Mouse (Mus musculus) CH12.LX (cell line): ENCODE results near the gene Dnm3. TPM values are rescaled to one million over a fixed set of nuclear protein-coding genes. Genes with fewer than 3 reads are reported as not detected.
A peak's percentile ranks its signal among the peaks of the same experiment; 100 is the strongest.

Experiments
- DNase-seq: peaks from one replicate; pipeline ENCODE4 v3.0.0-alpha.2; 2013; ENCODE audit errors: extremely low read depth
- H3K27ac ChIP-seq: 2 replicates; pipeline ENCODE4 v1.5.1; 2012; ENCODE audit warnings: low read depth, mild to moderate bottlenecking, control low read depth, moderate library complexity; ENCODE audit not compliant: insufficient read depth
- H3K27me3 ChIP-seq: replicated peaks from 2 replicates; pipeline ENCODE3; 2012; ENCODE audit warnings: inconsistent platforms
- H3K36me3 ChIP-seq, 2 experiments: replicated peaks in 1 of 2; 2 replicates each; pipeline versions ENCODE3 to v1.6.1; 2012; ENCODE audit warnings: inconsistent platforms in 1 of 2, low read length in 1 of 2, mild to moderate bottlenecking in 1 of 2, mixed read lengths in 1 of 2, moderate library complexity in 1 of 2; ENCODE audit not compliant: control insufficient read depth in 1 of 2, insufficient read depth in 1 of 2
- H3K4me1 ChIP-seq, 2 experiments: 2 replicates each; pipeline ENCODE4 v1.6.1; 2012; ENCODE audit warnings: inconsistent platforms in 1 of 2, moderate library complexity in 1 of 2; ENCODE audit not compliant: insufficient read depth in 2 of 2, control insufficient read depth in 1 of 2
- H3K4me2 ChIP-seq: 2 replicates; pipeline ENCODE4 v1.6.1; 2012; ENCODE audit warnings: low read depth, mild to moderate bottlenecking, control low read depth; ENCODE audit not compliant: poor library complexity, insufficient read depth, severe bottlenecking
- H3K4me3 ChIP-seq, 3 experiments: fragments of 150-350 bp in 1 of 3; sonication (generic) in 1 of 3; replicated peaks in 1 of 3; 2 replicates each; pipeline versions ENCODE3 to v1.5.1; 2011 to 2012; ENCODE audit warnings: low read depth in 2 of 3, low read length in 2 of 3, mild to moderate bottlenecking in 2 of 3, moderate library complexity in 2 of 3, control low read depth in 1 of 3, improper control_type of control experiment in 1 of 3, inconsistent platforms in 1 of 3, mixed read lengths in 1 of 3; ENCODE audit not compliant: poor library complexity in 1 of 3
- H3K79me2 ChIP-seq: replicated peaks from 2 replicates; pipeline ENCODE4 v1.6.1; 2012; ENCODE audit warnings: mild to moderate bottlenecking, moderate library complexity; ENCODE audit not compliant: control insufficient read depth, poor library complexity, insufficient read depth, severe bottlenecking; ENCODE audit errors: extremely low read depth
- H3K9ac ChIP-seq: 2 replicates; pipeline ENCODE4 v1.6.1; 2012; ENCODE audit warnings: low read depth, mild to moderate bottlenecking, control low read depth, moderate library complexity; ENCODE audit not compliant: insufficient read depth
- H3K9me3 ChIP-seq: replicated peaks from 2 replicates; pipeline ENCODE3; 2012; ENCODE audit warnings: low read length, inconsistent platforms, mixed read lengths
- BHLHE40 ChIP-seq: IDR thresholded peaks from 2 replicates; pipeline ENCODE4 v1.6.1; 2011; ENCODE audit warnings: mild to moderate bottlenecking, low read depth, low read length, improper control_type of control experiment
- CHD1 ChIP-seq: IDR thresholded peaks from 2 replicates; pipeline ENCODE4 v1.6.1; 2012; ENCODE audit warnings: low read depth, low read length, improper control_type of control experiment, inconsistent platforms
- E2F4 ChIP-seq: IDR thresholded peaks from 2 replicates; pipeline ENCODE4 v1.6.1; 2011; ENCODE audit warnings: low read depth, low read length, improper control_type of control experiment; ENCODE audit not compliant: insufficient replicate concordance
- ELF1 ChIP-seq: IDR thresholded peaks from 2 replicates; pipeline ENCODE4 v1.6.1; 2014; ENCODE audit warnings: low read depth, mild to moderate bottlenecking, inconsistent platforms, low read length, improper control_type of control experiment
- ETS1 ChIP-seq: conservative IDR thresholded peaks from 2 replicates; pipeline ENCODE4 v1.6.1; 2012; ENCODE audit warnings: low read depth, mild to moderate bottlenecking, inconsistent platforms, low read length, improper control_type of control experiment, moderate library complexity
- IRF4 ChIP-seq: IDR thresholded peaks from 2 replicates; pipeline ENCODE4 v1.6.1; 2014; ENCODE audit warnings: low read depth, mild to moderate bottlenecking, inconsistent platforms, low read length, improper control_type of control experiment
- JUND ChIP-seq: conservative IDR thresholded peaks from 2 replicates; pipeline ENCODE4 v1.6.1; 2011; ENCODE audit warnings: low read depth, low read length, improper control_type of control experiment
- KAT2A ChIP-seq: IDR thresholded peaks from 2 replicates; pipeline ENCODE4 v1.6.1; 2012; ENCODE audit warnings: low read length, improper control_type of control experiment, inconsistent platforms; ENCODE audit not compliant: insufficient replicate concordance
- MYC ChIP-seq: IDR thresholded peaks from 2 replicates; pipeline ENCODE4 v1.6.1; 2011; ENCODE audit warnings: low read depth, mild to moderate bottlenecking, improper control_type of control experiment, low read length
- NRF1 ChIP-seq: IDR thresholded peaks from 2 replicates; pipeline ENCODE4 v1.6.1; 2014; ENCODE audit warnings: low read depth, mild to moderate bottlenecking, inconsistent platforms, low read length, improper control_type of control experiment, moderate library complexity
- POLR2A ChIP-seq: IDR thresholded peaks from 2 replicates; pipeline ENCODE4 v1.6.1; 2011; ENCODE audit warnings: low read depth, mild to moderate bottlenecking, improper control_type of control experiment, low read length
- POLR2AphosphoS2 ChIP-seq: IDR thresholded peaks from 2 replicates; pipeline ENCODE4 v1.6.1; 2011; ENCODE audit warnings: low read depth, low read length, improper control_type of control experiment
- RCOR1 ChIP-seq: conservative IDR thresholded peaks from 2 replicates; pipeline ENCODE4 v1.6.1; 2012; ENCODE audit warnings: low read depth, mild to moderate bottlenecking, inconsistent platforms, low read length, improper control_type of control experiment
- SMC3 ChIP-seq: IDR thresholded peaks from 2 replicates; pipeline ENCODE4 v1.6.1; 2011; ENCODE audit warnings: low read depth, low read length, improper control_type of control experiment
- TBP ChIP-seq: conservative IDR thresholded peaks from 2 replicates; pipeline ENCODE4 v1.6.1; 2011; ENCODE audit warnings: low read depth, low read length, improper control_type of control experiment
- USF2 ChIP-seq: conservative IDR thresholded peaks from 2 replicates; pipeline ENCODE4 v1.6.1; 2011; ENCODE audit warnings: low read depth, low read length, improper control_type of control experiment
- ZC3H11A ChIP-seq: IDR thresholded peaks from 2 replicates; pipeline ENCODE4 v1.6.1; 2012; ENCODE audit warnings: low read depth, mild to moderate bottlenecking, inconsistent platforms, low read length, improper control_type of control experiment
- ZNF384 ChIP-seq: IDR thresholded peaks from 2 replicates; pipeline ENCODE4 v1.6.1; 2012; ENCODE audit warnings: low read depth, low read length, improper control_type of control experiment, inconsistent platforms
- dilution Hi-C: fragments of 300-500 bp; cut with MboI; formaldehyde crosslinking; loops from 2 replicates; pipeline ENCODE4 v1.14.3; 2020; ENCODE audit warnings: low sequenced_read_pairs; ENCODE audit not compliant: extremely low pct_unique_long_range_greater_than_20kb, extremely low pct_ligation_motif_present
- in situ Hi-C: fragments of 300-500 bp; cut with MboI; formaldehyde crosslinking; loops from 3 replicates; pipeline ENCODE4 v1.14.3; 2019; ENCODE audit warnings: low sequenced_read_pairs, low pct_ligation_motif_present, low pct_unique_long_range_greater_than_20kb, mixed read lengths
- polyA plus RNA-seq: library from polyadenylated mRNA; unstranded; fragments of >175 nt; gene quantifications from 2 replicates; pipeline ENCODE4 v1.2.1, GENCODE M21; 2012; ENCODE audit warnings: low read depth; ENCODE audit not compliant: insufficient read length
- total RNA-seq, 2 experiments: library from RNA; depleted of rRNA; stranded (reverse); fragments of 300-350 nt in 1 of 2; fragments of >200 nt in 1 of 2; gene quantifications; 2 replicates each; pipeline ENCODE4 v1.2.3; 2012 to 2014

Gene Dnm3
- total and polyA plus RNA-seq, 3 experiments = 3.6 to 9.5 (median 6.9) TPM

- Histone ChIP-seq H3K9ac (no peak overlapping the region), H3K4me1 (peaks cover 6 to 22% of the 10 kb centered on the region in 2 experiments), H3K36me3 (no peaks in the 10 kb centered on the region), H3K27me3 (no peaks in the 10 kb centered on the region), H3K4me3 (no peak overlapping the region), H3K9me3 (no peaks in the 10 kb centered on the region), H3K79me2 (no peaks in the 10 kb centered on the region; the same call in 1 of the 2 replicates), H3K27ac (no peak overlapping the region), H3K4me2 (no peak overlapping the region)
- no peak for DNase-seq
- in situ Hi-C loops = no loop called here
- TF ChIP-seq POLR2A = no peak
- no peak for TF ChIP-seq MYC
- no peak for TF ChIP-seq KAT2A
- TF ChIP-seq JUND = no peak
- TF ChIP-seq NRF1 = no peak
- no peak for TF ChIP-seq E2F4
- no peak for TF ChIP-seq SMC3
- TF ChIP-seq CHD1 = no peak
- no peak for TF ChIP-seq ELF1
- no peak for TF ChIP-seq ETS1
- no peak for TF ChIP-seq IRF4
- TF ChIP-seq, all 38 proteins: peak for 0
- dilution Hi-C loops = no loop called here
Measured at GRCm38 (mm10) chr1:162149730-162150129, 328.1 kb downstream of the Dnm3 start.

GRCm38 (mm10) chr1:162147554-162147953 is 330.3 kb downstream of the Dnm3 start:
- Histone ChIP-seq H3K27ac (no peak overlapping the region), H3K4me3 (no peak overlapping the region), H3K9me3 (no peaks in the 10 kb centered on the region), H3K4me2 (no peak overlapping the region), H3K9ac (no peak overlapping the region; the same call in 1 of the 2 replicates), H3K79me2 (no peaks in the 10 kb centered on the region), H3K36me3 (no peaks in the 10 kb centered on the region), H3K27me3 (no peaks in the 10 kb centered on the region), H3K4me1 (peaks cover 6 to 22% of the 10 kb centered on the region in 2 experiments)
- DNase-seq = peak; percentile 33
- dilution Hi-C loops (no loop called here), in situ Hi-C loops (no loop called here)
- TF ChIP-seq RCOR1 (no peak), JUND (no peak), CHD1 (no peak), ZC3H11A (no peak), ZNF384 (peak; percentile 61), TBP (no peak)

GRCm38 (mm10) chr1:162145748-162146147 is 332.1 kb downstream of the Dnm3 start:
- Histone ChIP-seq H3K4me3 (no peak overlapping the region), H3K36me3 (no peaks in the 10 kb centered on the region), H3K27me3 (no peaks in the 10 kb centered on the region), H3K79me2 (no peaks in the 10 kb centered on the region), H3K9me3 (no peaks in the 10 kb centered on the region), H3K4me1 (peaks cover 6 to 22% of the 10 kb centered on the region in 2 experiments), H3K9ac (no peak overlapping the region), H3K4me2 (no peak overlapping the region), H3K27ac (no peak overlapping the region)
- no peak for DNase-seq
- dilution Hi-C loops (no loop called here), in situ Hi-C loops (no loop called here)
- TF ChIP-seq POLR2AphosphoS2 (no peak), BHLHE40 (no peak), USF2 (no peak), ELF1 (no peak), ETS1 (no peak)
